Mouse (Mus musculus): ENCODE measurements around the gene Col10a1. TPM values are rescaled to one million over a fixed set of nuclear protein-coding genes. Genes with fewer than 3 reads are reported as not detected.
A peak's percentile ranks its signal among the peaks of the same experiment; 100 is the strongest.
"Not testable (repeated sequence)": the region's sequence is repeated elsewhere in the genome, so short reads cannot be mapped to it uniquely, and the experiment has no call there.

The Col10a1 gene
- polyA plus RNA-seq, 1 experiment from 2014 or later = 0.22 TPM

DNA sequence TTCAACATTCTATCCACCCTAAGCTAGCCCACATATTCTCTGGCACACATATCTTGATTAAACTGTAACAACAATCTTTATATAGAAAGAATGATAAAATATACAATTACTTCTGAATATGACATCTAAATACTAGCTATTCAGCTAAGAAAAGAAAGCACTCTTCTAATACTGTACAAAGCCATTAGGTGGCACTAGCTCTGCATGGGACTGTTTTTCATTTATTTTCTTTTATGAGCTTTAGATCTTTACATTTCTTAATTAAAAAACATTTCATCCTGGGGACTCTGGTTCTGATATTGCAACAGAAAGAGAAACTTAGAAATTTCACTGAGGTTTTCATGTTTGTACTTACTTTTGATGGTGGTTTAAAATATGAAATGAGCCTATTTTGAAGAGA, 42.0 kb downstream of the Col10a1 start:
- ATAC-seq (ENCODE audit: borderline replicate concordance, extremely low read depth, low FRiP score, low TSS enrichment) = no peak
- Histone ChIP-seq H3K4me1 (no peaks in the 10 kb centered on the region), H3K4me2 (peak overlapping the region; percentile 26; the same call in 1 of the 2 replicates), H3K9me3 (no peaks in the 10 kb centered on the region), H3K36me3 (no peaks in the 10 kb centered on the region), H3K27me3 (no peaks in the 10 kb centered on the region), H3K27ac (no peak overlapping the region), H3K9ac (no peak overlapping the region), H3K4me3 (no peak overlapping the region)

DNA sequence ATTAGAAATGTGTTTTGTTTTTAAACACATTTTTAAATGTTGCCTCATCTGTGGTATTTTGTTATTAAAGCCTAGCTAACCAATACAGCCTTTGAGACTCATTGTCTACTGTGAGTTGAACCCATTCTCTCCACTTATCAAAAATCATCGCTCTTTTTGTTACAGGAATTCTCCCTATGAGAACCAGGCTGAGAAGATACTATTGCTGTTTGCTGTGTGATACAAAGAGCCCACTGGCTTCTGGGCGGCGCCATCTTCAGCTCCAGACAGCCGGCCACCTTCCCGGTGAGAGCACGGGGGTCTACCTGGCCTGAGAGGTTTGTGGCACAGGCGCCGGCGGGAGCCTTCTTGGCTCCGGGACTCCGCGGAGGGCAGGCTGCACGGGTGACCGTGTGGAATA, 44.4 kb downstream of the Col10a1 start:
- not testable (repeated sequence) for H3K9me3 ChIP-seq; H3K36me3 ChIP-seq; H3K4me2 ChIP-seq; H3K27ac ChIP-seq; H3K27me3 ChIP-seq; ATAC-seq (ENCODE audit: borderline replicate concordance, extremely low read depth, low FRiP score, low TSS enrichment); H3K4me3 ChIP-seq; H3K4me1 ChIP-seq; H3K9ac ChIP-seq
- WGBS = 76% methylated on average over 9 of the region's 14 CpGs

Other genes starting within 250 kb of the Col10a1 start
- gene Dse, start 182.3 kb upstream of the Col10a1 start, polyA plus RNA-seq (2015; fragmentation: Nextera tagmentation; extraction: Ambion mirVana) = 29.0 and 31.2 TPM in 2 replicates
- 67.6 and 69.8 TPM in 2 replicates for gene Tspyl1, start 107.8 kb upstream of the Col10a1 start, polyA plus RNA-seq (2015; fragmentation: Nextera tagmentation; extraction: Ambion mirVana)
- 8.7 and 9.2 TPM in 2 replicates for gene Tspyl4, start 92.5 kb upstream of the Col10a1 start, polyA plus RNA-seq (2015; fragmentation: Nextera tagmentation; extraction: Ambion mirVana)
- gene Nt5dc1, start 28.6 kb downstream of the Col10a1 start, polyA plus RNA-seq (2015; fragmentation: Nextera tagmentation; extraction: Ambion mirVana) = 10.3 and 12.2 TPM in 2 replicates
- gene Frk, start 93.4 kb downstream of the Col10a1 start, polyA plus RNA-seq (2015; fragmentation: Nextera tagmentation; extraction: Ambion mirVana) = 9.9 and 10.2 TPM in 2 replicates

Data from lung, embryonic 15.5 days (tissue).